Mouse (Mus musculus): ENCODE measurements around the gene Zfp335. TPM values are rescaled to one million over a fixed set of nuclear protein-coding genes. Genes with fewer than 3 reads are reported as not detected.

Zfp335 gene
- total and polyA plus RNA-seq, 2 experiments = 2.4 to 18.9 TPM

DNA sequence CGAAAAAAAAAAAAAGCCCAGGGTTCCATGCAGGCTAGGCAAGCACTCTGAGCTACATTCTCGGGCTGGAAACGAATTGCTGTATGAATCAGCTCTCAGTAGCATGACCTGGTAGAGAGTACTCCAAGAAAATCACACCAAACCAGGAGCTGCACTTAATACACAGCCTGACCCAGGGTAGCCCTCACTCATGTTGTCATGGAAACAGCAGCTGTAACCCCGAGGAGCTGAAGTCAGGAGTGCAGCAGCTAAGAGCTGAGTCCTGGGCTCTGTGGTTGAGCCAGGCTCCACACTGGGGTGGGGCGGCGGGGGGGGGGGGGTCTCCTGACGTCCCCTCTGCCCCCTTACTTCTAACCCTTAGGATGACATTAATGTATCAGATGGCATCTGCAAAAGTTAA lies 10.4 kb upstream of the Zfp335 start:
- Histone ChIP-seq H3K36me3 (ENCODE audit: control insufficient read depth, insufficient read depth, low read length) (peaks cover 2% of the 10 kb centered on the region; the same call in 1 of the 2 replicates), H3K27ac (replicated peaks; ENCODE audit: insufficient read depth, low read depth, low read length) (no peak overlapping the region), H3K9ac (ENCODE audit: low read depth, low read length) (no peak overlapping the region), H3K27me3 (ENCODE audit: control insufficient read depth, insufficient read depth, low read length) (no peaks in the 10 kb centered on the region), H3K4me1 (ENCODE audit: control insufficient read depth, insufficient read depth, low read length) (no peaks in the 10 kb centered on the region), H3K79me2 (ENCODE audit: control insufficient read depth, insufficient read depth, low read length) (no peaks in the 10 kb centered on the region), H3K4me3 (ENCODE audit: insufficient read depth, low read depth, low read length) (no peak overlapping the region)
- 75% methylated on average over 7 of the region's 7 CpGs for WGBS
- no peak for TF ChIP-seq POLR2A (IDR thresholded peaks at IDR 0.05; ENCODE audit: extremely low read depth, insufficient read depth, low read length)
- no peak for TF ChIP-seq CTCF (IDR thresholded peaks at IDR 0.05; ENCODE audit: low read depth, low read length)
- no peak for DNase-seq (ENCODE audit: extremely low read depth, low read depth, low spot score)

DNA sequence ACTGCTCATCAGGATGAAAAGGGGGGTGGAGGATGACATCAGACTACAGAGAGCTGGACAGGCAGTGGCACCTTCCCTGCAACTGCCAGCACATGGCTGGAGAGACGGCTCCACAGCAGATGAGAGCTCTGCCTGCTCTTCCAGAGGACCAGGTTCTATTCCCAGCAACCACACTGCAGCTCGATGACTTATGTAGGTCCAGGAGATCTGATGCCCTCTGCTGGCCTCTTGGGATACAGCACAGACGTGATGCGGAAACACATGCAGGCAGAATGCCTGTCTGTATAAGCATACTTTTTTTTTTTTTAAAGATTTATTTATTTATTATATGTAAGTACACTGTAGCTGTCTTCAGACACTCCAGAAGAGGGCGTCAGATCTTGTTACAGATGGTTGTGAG lies 6.8 kb upstream of the Zfp335 start:
- no peaks in the 10 kb centered on the region for H3K27me3 ChIP-seq (ENCODE audit: control insufficient read depth, insufficient read depth, low read length)
- no peak overlapping the region for H3K4me3 ChIP-seq (ENCODE audit: insufficient read depth, low read depth, low read length)
- peak; percentile 43 for DNase-seq (ENCODE audit: extremely low read depth, low read depth, low spot score)
- H3K4me1 ChIP-seq (ENCODE audit: control insufficient read depth, insufficient read depth, low read length) = peaks cover under 1% of the 10 kb centered on the region; the same call in 1 of the 2 replicates
- no peaks in the 10 kb centered on the region for H3K79me2 ChIP-seq (ENCODE audit: control insufficient read depth, insufficient read depth, low read length)
- TF ChIP-seq CTCF (IDR thresholded peaks at IDR 0.05; ENCODE audit: low read depth, low read length) (peak; percentile 71), POLR2A (IDR thresholded peaks at IDR 0.05; ENCODE audit: extremely low read depth, insufficient read depth, low read length) (no peak)
- 83% methylated on average over 5 of the region's 5 CpGs for WGBS
- peaks cover 2% of the 10 kb centered on the region; the same call in 1 of the 2 replicates for H3K36me3 ChIP-seq (ENCODE audit: control insufficient read depth, insufficient read depth, low read length)
- no peak overlapping the region for H3K9ac ChIP-seq (ENCODE audit: low read depth, low read length)
- no peak overlapping the region for H3K27ac ChIP-seq (replicated peaks; ENCODE audit: insufficient read depth, low read depth, low read length)

DNA sequence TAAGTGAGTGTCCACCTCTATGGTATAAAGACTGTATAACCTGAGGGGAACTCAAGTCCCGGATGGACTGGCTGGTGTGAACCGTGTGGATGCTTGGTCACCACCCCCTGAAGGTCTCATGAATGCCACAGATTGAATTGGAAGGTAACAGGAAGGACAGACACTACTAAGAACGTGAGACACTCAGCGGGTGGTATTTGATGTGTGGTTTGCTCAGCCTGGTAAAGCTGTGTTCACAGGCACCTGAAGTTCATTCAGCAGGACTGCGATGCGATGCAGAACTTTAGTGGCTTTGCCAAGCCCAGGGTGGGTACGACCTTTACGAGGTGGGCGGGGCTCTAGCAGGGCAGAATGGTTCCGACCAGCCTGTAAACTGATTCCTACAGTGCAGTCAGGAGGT lies 5.8 kb upstream of the Zfp335 start:
- no peak overlapping the region for H3K4me3 ChIP-seq (ENCODE audit: insufficient read depth, low read depth, low read length)
- WGBS = 81% methylated on average over 10 of the region's 10 CpGs
- no peak for TF ChIP-seq CTCF (IDR thresholded peaks at IDR 0.05; ENCODE audit: low read depth, low read length)
- no peak for TF ChIP-seq POLR2A (IDR thresholded peaks at IDR 0.05; ENCODE audit: extremely low read depth, insufficient read depth, low read length)
- H3K27ac ChIP-seq (replicated peaks; ENCODE audit: insufficient read depth, low read depth, low read length) = no peak overlapping the region
- H3K27me3 ChIP-seq (ENCODE audit: control insufficient read depth, insufficient read depth, low read length) = no peaks in the 10 kb centered on the region
- H3K79me2 ChIP-seq (ENCODE audit: control insufficient read depth, insufficient read depth, low read length) = no peaks in the 10 kb centered on the region
- H3K36me3 ChIP-seq (ENCODE audit: control insufficient read depth, insufficient read depth, low read length) = peaks cover 2% of the 10 kb centered on the region; the same call in 1 of the 2 replicates
- DNase-seq (ENCODE audit: extremely low read depth, low read depth, low spot score) = no peak
- H3K4me1 ChIP-seq (ENCODE audit: control insufficient read depth, insufficient read depth, low read length) = peaks cover 4% of the 10 kb centered on the region; the same call in 1 of the 2 replicates
- H3K9ac ChIP-seq (ENCODE audit: low read depth, low read length) = no peak overlapping the region

DNA sequence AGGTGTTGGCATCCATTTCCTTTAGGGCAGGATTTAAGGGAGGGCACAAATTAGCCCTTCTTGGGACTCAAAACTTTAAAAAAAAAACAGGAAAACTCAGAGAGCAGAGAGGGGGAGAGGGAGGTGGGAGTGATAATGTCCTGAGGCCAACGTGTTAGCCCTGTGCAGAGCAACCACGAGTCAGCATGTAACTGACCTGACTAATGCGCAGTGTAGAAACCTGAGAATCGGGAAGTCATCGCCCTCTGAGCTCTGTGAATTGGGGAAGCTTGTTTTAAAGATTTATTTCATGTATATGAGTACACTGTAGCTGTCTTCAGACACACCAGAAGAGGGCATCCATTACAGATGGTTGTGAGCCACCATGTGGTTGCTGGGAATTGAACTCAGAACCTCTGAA lies 5.3 kb upstream of the Zfp335 start:
- Histone ChIP-seq H3K9ac (ENCODE audit: low read depth, low read length) (no peak overlapping the region), H3K4me3 (ENCODE audit: insufficient read depth, low read depth, low read length) (no peak overlapping the region), H3K27me3 (ENCODE audit: control insufficient read depth, insufficient read depth, low read length) (no peaks in the 10 kb centered on the region), H3K79me2 (ENCODE audit: control insufficient read depth, insufficient read depth, low read length) (no peaks in the 10 kb centered on the region), H3K4me1 (ENCODE audit: control insufficient read depth, insufficient read depth, low read length) (peaks cover 7% of the 10 kb centered on the region; the same call in 1 of the 2 replicates), H3K36me3 (ENCODE audit: control insufficient read depth, insufficient read depth, low read length) (peaks cover 2% of the 10 kb centered on the region; the same call in 1 of the 2 replicates), H3K27ac (replicated peaks; ENCODE audit: insufficient read depth, low read depth, low read length) (no peak overlapping the region)
- 80% methylated on average over 5 of the region's 5 CpGs for WGBS
- no peak for TF ChIP-seq POLR2A (IDR thresholded peaks at IDR 0.05; ENCODE audit: extremely low read depth, insufficient read depth, low read length)
- TF ChIP-seq CTCF (IDR thresholded peaks at IDR 0.05; ENCODE audit: low read depth, low read length) = no peak
- no peak for DNase-seq (ENCODE audit: extremely low read depth, low read depth, low spot score)

DNA sequence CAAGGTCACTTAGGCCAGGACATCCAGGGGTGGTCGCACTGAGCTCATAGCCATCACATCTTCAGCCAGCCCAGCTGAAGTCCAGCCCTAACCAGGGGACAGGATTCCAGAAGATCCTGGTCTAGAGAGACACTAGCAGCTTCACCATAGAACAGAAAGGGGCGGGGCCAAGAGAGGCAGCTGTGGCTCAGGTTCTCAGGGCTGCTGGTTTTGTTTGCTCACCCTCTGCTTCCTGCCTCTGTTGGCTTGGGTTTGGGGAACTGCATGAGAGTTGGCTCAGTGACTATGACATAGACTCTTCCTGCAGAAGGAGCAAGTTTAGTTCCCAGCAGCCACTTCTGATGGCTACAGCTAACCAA lies 1.9 kb upstream of the Zfp335 start:
- Histone ChIP-seq H3K27me3 (ENCODE audit: control insufficient read depth, insufficient read depth, low read length) (no peaks in the 10 kb centered on the region), H3K36me3 (ENCODE audit: control insufficient read depth, insufficient read depth, low read length) (peaks cover 6% of the 10 kb centered on the region; the same call in 1 of the 2 replicates), H3K27ac (replicated peaks; ENCODE audit: insufficient read depth, low read depth, low read length) (0 out of 2 replicates have a peak overlapping the region, but pooled peaks have one; percentile 30), H3K4me1 (ENCODE audit: control insufficient read depth, insufficient read depth, low read length) (peaks cover 12% of the 10 kb centered on the region), H3K79me2 (ENCODE audit: control insufficient read depth, insufficient read depth, low read length) (peaks cover 5% of the 10 kb centered on the region; the same call in 1 of the 2 replicates), H3K9ac (ENCODE audit: low read depth, low read length) (no peak overlapping the region), H3K4me3 (ENCODE audit: insufficient read depth, low read depth, low read length) (no peak overlapping the region)
- 50% methylated on average over 2 of the region's 2 CpGs for WGBS
- TF ChIP-seq POLR2A (IDR thresholded peaks at IDR 0.05; ENCODE audit: extremely low read depth, insufficient read depth, low read length) (no peak), CTCF (IDR thresholded peaks at IDR 0.05; ENCODE audit: low read depth, low read length) (no peak)
- DNase-seq (ENCODE audit: extremely low read depth, low read depth, low spot score) = peak; percentile 58

DNA sequence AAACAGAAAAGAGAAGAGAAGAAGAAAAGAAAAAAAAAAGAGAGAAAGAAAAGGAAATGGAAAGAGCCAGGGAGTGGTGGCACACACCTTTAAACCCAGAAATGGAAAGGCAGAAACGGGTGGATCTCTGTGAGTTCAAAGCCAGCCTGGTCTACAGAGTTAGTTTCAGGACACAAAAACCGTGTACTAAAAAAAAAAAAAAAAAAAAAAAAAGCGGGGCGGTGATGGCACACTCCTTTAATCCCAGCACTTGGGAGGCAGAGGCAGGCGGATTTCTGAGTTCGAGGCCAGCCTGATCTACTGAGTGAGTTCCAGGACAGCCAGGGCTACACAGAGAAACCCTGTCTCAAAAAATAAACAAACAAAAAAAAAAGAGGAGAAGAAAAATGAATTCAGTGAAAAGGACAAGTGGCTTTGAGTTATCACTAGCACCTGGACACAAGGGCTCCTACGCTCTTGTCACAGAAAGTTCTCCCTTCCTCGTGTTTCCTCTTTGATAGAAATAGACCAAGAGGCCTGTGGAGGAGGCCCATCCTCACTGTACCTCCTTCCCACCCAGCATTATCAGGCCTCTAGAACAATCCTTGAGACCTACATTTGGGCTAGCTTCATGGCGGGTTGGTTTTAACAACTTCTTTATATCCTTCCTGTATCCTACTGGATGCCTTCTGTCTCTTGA lies 1.3 kb upstream of the Zfp335 start:
- H3K27ac ChIP-seq (replicated peaks; ENCODE audit: insufficient read depth, low read depth, low read length) = 0 out of 2 replicates have a peak overlapping the region, but pooled peaks have one; percentile 30
- H3K79me2 ChIP-seq (ENCODE audit: control insufficient read depth, insufficient read depth, low read length) = peaks cover 5% of the 10 kb centered on the region; the same call in 1 of the 2 replicates
- H3K27me3 ChIP-seq (ENCODE audit: control insufficient read depth, insufficient read depth, low read length) = no peaks in the 10 kb centered on the region
- H3K9ac ChIP-seq (ENCODE audit: low read depth, low read length) = no peak overlapping the region
- TF ChIP-seq POLR2A (IDR thresholded peaks at IDR 0.05; ENCODE audit: extremely low read depth, insufficient read depth, low read length) = no peak
- no peak for TF ChIP-seq CTCF (IDR thresholded peaks at IDR 0.05; ENCODE audit: low read depth, low read length)
- DNase-seq (ENCODE audit: extremely low read depth, low read depth, low spot score) = no peak
- peaks cover 12% of the 10 kb centered on the region for H3K4me1 ChIP-seq (ENCODE audit: control insufficient read depth, insufficient read depth, low read length)
- 91% methylated on average over 9 of the region's 9 CpGs for WGBS
- H3K36me3 ChIP-seq (ENCODE audit: control insufficient read depth, insufficient read depth, low read length) = peaks cover 9% of the 10 kb centered on the region; the same call in 1 of the 2 replicates
- H3K4me3 ChIP-seq (ENCODE audit: insufficient read depth, low read depth, low read length) = no peak overlapping the region

Measured in liver, adult 2 months (tissue).